Mouse (Mus musculus): Measurements from ENCODE around the gene Fsd2.

The Fsd2 gene

DNA sequence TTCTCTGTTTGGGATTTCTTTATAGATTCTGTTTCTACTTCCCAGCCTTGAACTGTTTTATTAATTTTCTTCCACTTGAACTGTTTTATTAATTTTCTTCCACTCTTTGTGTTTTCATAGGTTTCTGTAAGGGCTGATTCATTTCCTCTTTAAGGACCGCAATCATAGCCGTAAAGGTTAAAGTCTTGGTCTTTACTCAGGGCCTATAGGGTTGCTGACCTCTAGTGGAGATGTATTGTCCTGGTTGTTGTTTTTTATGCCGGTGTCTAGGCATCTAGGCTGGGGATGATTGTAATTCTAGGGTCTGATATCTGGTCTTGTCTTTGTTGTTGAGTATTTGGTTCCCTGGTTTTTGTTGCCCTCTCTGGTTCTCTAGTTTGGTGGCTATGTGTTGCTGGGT is 16.8 kb upstream of the Fsd2 start:
- no peak for DNase-seq (ENCODE audit: low read depth, low spot score)
- peaks cover 23% of the 10 kb centered on the region for H3K36me3 ChIP-seq (ENCODE audit: control insufficient read depth, insufficient read depth, low read length, poor library complexity, severe bottlenecking)
- H3K27me3 ChIP-seq (ENCODE audit: control insufficient read depth, insufficient read depth, low read length, poor library complexity, severe bottlenecking): no peaks in the 10 kb centered on the region

DNA sequence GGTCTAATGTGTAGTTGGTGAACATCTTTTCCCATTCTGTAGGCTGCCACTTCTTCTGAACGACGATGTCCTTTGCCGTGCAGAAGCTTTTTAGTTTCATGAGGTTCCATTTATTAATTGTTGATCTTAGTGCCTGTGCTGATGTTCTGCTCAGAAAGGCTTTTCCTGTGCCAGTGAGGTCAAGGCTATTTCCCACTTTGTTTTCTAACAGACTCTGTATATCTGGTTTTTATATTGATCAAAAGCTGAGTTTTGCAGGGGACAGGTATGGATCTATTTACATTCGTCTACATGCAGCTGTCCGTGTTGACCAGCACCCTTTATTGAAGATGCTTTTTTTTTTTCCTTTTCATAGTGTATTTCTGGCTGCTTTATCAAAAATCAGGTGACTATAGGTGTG is 12.6 kb upstream of the Fsd2 start:
- H3K36me3 ChIP-seq (ENCODE audit: control insufficient read depth, insufficient read depth, low read length, poor library complexity, severe bottlenecking): peaks cover 3% of the 10 kb centered on the region; the same call in 1 of the 2 replicates
- H3K27me3 ChIP-seq (ENCODE audit: control insufficient read depth, insufficient read depth, low read length, poor library complexity, severe bottlenecking): no peaks in the 10 kb centered on the region
- DNase-seq (ENCODE audit: low read depth, low spot score): no peak

DNA sequence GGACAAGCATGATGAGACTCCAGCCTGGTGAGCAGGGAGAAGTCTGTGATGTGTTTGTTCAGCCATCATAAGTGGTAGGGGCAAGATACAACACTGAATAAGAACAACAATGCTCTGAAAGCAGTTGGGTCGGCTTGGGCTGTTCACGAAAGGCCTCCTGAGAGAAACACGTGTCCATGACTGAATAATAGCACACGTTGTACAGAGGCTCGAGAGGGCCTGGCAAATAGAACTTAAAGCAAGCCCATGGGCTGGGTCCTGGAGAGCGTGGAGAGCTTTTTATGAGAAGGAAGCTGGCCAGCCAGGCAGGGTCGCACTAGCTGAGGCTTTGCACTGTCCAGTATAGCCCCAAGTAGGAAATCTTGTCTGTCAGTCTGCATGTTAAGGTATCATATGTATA is 11.7 kb upstream of the Fsd2 start:
- Histone ChIP-seq H3K36me3 (ENCODE audit: control insufficient read depth, insufficient read depth, low read length, poor library complexity, severe bottlenecking) (peaks cover 3% of the 10 kb centered on the region; the same call in 1 of the 2 replicates), H3K27me3 (ENCODE audit: control insufficient read depth, insufficient read depth, low read length, poor library complexity, severe bottlenecking) (no peaks in the 10 kb centered on the region)
- DNase-seq (ENCODE audit: low read depth, low spot score): no peak

DNA sequence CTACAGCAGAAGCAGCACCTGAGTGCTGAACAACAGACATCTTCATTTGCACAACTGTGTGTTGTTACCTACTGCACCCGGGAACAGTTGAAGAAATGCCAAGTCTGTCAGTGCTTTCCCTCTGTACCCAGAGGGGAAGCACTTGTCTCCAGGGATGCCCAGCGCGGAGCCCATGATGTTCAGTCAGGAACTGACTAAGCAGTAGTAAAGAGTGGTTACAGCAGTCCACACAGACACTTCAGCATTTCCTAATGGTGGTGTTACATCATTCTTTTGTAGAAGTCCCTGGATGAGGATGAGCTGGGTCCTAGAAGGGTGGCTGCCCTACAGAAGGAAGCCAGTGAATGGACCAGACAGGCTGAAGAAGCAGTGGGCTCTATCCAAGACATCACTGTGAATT is 11.1 kb upstream of the Fsd2 start:
- Histone ChIP-seq H3K36me3 (ENCODE audit: control insufficient read depth, insufficient read depth, low read length, poor library complexity, severe bottlenecking) (peaks cover 3% of the 10 kb centered on the region; the same call in 1 of the 2 replicates), H3K27me3 (ENCODE audit: control insufficient read depth, insufficient read depth, low read length, poor library complexity, severe bottlenecking) (no peaks in the 10 kb centered on the region)
- no peak for DNase-seq (ENCODE audit: low read depth, low spot score)

DNA sequence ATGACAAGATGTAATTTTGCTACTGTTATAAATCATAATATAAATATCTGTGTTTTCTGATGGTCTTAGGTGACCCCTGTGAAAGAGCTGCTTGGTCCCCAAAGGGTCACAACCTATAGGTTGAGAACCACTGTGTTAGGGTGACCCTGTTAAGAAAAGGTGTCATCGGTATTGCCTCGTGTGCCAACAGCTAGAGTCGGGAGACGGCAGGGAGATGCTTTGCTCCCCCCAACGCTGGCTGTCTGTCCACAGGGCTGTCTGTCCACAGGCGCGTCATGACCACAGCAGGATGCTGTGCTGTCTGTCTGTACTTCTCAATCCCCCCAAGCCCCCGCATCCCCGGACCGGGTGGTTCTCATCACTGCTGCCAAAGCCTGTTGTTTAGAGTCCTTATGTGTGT is 8.9 kb upstream of the Fsd2 start:
- Histone ChIP-seq H3K36me3 (ENCODE audit: control insufficient read depth, insufficient read depth, low read length, poor library complexity, severe bottlenecking) (peaks cover 3% of the 10 kb centered on the region; the same call in 1 of the 2 replicates), H3K27me3 (ENCODE audit: control insufficient read depth, insufficient read depth, low read length, poor library complexity, severe bottlenecking) (no peaks in the 10 kb centered on the region)
- DNase-seq (ENCODE audit: low read depth, low spot score): no peak

DNA sequence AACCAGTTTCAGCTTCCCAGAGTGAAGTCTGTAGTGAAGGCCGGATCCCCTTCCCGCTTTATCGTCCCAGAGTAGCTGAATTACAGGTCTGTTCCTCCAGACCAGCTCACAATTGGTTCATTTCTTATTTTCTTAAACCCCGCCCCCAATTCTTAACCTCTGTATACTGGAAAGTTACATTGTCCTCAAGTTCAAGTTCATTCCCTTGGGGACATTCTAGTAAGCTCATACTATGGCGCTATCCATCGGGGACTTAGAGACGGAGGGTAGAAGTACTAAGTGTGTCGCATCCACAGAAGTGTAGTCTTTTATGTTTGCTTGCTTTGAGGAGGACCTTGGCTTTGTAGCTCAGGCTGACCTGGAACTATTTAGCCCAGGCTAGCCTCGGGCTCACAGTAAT is 7.1 kb upstream of the Fsd2 start:
- Histone ChIP-seq H3K27me3 (ENCODE audit: control insufficient read depth, insufficient read depth, low read length, poor library complexity, severe bottlenecking) (no peaks in the 10 kb centered on the region), H3K36me3 (ENCODE audit: control insufficient read depth, insufficient read depth, low read length, poor library complexity, severe bottlenecking) (peaks cover 3% of the 10 kb centered on the region; the same call in 1 of the 2 replicates)
- DNase-seq (ENCODE audit: low read depth, low spot score): no peak

DNA sequence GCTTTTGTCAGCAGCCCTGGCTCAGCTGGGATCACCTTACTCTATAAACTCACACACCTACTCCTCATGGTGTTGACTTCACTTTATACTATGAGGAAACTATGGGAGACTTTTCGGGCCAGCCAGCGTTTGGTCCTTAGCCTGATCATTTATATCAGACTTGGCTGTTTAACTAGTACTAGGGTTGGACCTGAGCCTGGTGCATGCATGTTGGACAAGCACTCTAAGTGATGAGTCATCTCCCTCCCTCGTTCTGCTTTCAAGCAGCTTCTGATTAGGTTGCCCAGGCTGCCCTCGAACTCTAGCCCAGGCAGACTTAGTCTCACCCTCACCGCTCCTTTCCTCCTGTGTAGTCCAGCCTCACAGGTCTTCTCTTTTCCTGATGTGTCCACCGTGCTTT is 6.7 kb upstream of the Fsd2 start:
- no peak for DNase-seq (ENCODE audit: low read depth, low spot score)
- Histone ChIP-seq H3K27me3 (ENCODE audit: control insufficient read depth, insufficient read depth, low read length, poor library complexity, severe bottlenecking) (no peaks in the 10 kb centered on the region), H3K36me3 (ENCODE audit: control insufficient read depth, insufficient read depth, low read length, poor library complexity, severe bottlenecking) (peaks cover 3% of the 10 kb centered on the region; the same call in 1 of the 2 replicates)

DNA sequence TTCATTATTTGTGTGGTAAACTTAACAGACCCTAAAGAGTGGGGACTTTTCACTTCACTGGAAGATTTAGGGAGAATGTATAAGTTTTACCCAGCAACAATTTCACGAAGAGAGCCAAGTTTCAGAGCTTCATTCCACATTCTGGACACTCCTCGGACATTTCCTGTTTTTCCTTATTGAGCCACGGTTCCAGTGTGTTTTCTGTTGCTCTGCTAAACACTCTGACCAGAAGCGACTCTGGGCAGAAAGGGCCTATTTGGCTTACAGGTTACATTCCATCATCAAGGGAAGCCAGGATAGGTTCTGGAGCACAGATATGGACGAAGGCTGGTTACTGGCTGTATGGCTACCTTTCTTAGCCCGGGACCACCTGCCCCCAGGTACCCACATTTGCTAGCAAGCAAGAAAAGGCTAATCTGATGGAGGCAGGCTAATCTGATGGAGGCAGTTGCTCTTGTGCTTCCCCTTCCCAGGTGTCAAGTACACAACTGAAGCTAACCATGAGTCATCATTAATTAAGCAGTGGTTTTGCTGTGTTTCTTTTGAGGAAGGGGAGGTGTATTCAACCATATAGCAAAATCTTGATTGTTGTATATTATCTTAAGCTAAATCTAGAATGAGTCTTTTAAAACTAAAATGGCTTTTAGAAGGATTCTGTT is 6.0 kb upstream of the Fsd2 start:
- no peak for DNase-seq (ENCODE audit: low read depth, low spot score)
- Histone ChIP-seq H3K27me3 (ENCODE audit: control insufficient read depth, insufficient read depth, low read length, poor library complexity, severe bottlenecking) (no peaks in the 10 kb centered on the region), H3K36me3 (ENCODE audit: control insufficient read depth, insufficient read depth, low read length, poor library complexity, severe bottlenecking) (peaks cover 3% of the 10 kb centered on the region; the same call in 1 of the 2 replicates)

DNA sequence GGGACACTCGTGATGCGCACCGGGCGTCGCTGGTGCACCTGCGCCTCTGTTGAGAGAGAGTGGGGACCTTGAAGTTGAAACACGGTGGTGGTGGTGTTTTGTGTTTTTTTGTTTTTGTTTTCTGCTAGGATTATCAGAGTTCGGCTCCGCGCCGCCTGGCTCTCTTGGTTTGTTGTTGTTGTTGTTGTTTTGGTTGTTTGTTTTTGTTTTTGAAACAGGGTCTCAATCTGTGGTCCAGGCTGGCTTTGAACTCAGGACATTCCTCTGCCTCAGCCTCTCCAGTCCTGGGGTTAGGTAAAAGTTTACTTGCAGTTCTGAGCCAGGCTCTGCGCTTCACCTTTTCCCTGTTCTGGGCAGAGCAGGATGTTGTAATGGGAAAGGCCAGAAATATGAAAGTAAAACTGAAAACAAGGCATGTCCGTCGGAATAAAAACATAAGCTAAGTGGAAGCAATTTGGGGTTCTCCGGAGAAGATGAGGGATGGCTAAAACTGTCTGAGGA is 5.2 kb upstream of the Fsd2 start:
- no peaks in the 10 kb centered on the region for H3K27me3 ChIP-seq (ENCODE audit: control insufficient read depth, insufficient read depth, low read length, poor library complexity, severe bottlenecking)
- DNase-seq (ENCODE audit: low read depth, low spot score): no peak
- peaks cover 3% of the 10 kb centered on the region; the same call in 1 of the 2 replicates for H3K36me3 ChIP-seq (ENCODE audit: control insufficient read depth, insufficient read depth, low read length, poor library complexity, severe bottlenecking)

DNA sequence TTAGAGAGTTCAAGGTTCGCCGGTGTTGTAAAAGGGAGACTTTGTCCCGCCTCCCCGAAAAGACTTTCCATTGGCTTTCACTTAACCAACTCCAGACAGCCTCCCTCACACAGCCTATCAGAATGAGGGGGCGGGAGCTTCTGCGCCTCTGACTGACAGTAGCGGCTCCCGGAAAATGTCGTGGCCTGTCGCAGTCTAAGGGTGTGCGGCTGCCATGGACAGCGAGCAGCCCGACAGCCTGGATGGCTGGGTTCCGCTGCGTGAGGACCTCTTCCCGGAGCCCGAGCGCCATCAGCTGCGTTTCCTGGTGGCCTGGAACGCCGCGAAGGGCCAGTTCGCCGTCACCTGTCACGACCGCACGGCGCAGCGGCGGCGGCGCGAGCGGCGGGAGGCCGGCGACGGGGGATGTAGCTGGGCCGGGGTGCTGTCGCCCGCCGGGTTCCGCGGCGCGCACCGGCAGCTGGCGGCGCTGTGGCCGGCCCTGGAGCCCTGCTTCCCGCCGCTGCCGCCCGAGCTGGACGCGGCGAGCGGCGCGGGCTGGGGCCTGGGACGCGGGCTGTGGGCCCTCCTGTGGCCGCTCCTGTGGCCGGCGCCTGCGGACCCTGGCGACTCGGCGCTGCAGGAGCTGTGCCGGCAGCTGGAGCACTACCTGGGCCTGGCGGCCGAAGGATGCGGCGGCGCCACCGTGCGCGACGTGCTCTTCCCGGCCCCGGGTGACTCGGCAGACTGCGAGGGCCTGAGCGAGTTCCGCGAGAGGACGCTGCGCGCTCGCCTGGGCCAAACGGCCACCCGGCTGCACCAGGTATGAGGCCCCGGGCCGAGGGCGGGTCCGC is 4.6 kb upstream of the Fsd2 start, which contains the start of gene Whamm:
Whamm (plus strand) TSS at position 159 of the 833 bp plus-strand sequence.
- peaks cover 3% of the 10 kb centered on the region; the same call in 1 of the 2 replicates for H3K36me3 ChIP-seq (ENCODE audit: control insufficient read depth, insufficient read depth, low read length, poor library complexity, severe bottlenecking)
- peak; percentile 94 for DNase-seq (ENCODE audit: low read depth, low spot score)
- no peaks in the 10 kb centered on the region for H3K27me3 ChIP-seq (ENCODE audit: control insufficient read depth, insufficient read depth, low read length, poor library complexity, severe bottlenecking)

DNA sequence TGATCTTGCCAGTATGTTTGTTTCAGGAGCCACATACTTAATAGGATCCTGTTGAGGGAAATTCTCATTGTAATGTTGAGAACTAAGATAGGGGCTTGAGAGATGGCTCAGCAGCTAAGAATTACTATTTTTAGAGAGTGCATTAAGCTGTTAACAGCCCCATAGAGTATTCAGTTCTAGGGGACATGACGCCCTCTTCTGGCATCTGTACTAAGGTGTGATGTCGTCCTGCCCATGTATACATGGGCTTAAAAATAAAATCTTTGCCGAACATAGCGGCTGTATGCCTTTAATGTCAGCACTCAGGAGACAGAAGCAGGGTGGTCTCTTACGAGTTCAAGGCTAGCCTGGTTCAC is 4.0 kb upstream of the Fsd2 start:
- no peaks in the 10 kb centered on the region for H3K36me3 ChIP-seq (ENCODE audit: control insufficient read depth, insufficient read depth, low read length, poor library complexity, severe bottlenecking)
- no peak for DNase-seq (ENCODE audit: low read depth, low spot score)
- no peaks in the 10 kb centered on the region for H3K27me3 ChIP-seq (ENCODE audit: control insufficient read depth, insufficient read depth, low read length, poor library complexity, severe bottlenecking)

DNA sequence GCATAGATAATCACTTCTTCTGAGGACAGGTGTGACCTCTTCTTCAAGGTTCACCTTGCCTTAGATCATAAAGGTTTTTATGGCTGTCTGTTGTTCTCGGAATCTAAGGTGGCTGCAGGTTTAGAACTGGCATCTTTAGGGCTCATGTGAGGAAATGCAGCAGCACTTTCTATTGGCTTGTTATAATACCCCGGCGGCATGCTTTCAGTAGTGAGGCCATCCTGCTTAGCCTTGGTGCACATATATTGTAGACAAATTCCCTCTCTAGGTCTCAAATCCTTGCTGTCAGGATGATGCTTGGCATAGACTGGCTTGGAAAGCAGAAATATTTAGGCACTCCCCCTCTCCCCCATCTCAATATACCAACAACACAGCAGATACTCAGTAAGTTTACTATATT is 3.5 kb upstream of the Fsd2 start:
- no peaks in the 10 kb centered on the region for H3K36me3 ChIP-seq (ENCODE audit: control insufficient read depth, insufficient read depth, low read length, poor library complexity, severe bottlenecking)
- DNase-seq (ENCODE audit: low read depth, low spot score): no peak
- H3K27me3 ChIP-seq (ENCODE audit: control insufficient read depth, insufficient read depth, low read length, poor library complexity, severe bottlenecking): no peaks in the 10 kb centered on the region

DNA sequence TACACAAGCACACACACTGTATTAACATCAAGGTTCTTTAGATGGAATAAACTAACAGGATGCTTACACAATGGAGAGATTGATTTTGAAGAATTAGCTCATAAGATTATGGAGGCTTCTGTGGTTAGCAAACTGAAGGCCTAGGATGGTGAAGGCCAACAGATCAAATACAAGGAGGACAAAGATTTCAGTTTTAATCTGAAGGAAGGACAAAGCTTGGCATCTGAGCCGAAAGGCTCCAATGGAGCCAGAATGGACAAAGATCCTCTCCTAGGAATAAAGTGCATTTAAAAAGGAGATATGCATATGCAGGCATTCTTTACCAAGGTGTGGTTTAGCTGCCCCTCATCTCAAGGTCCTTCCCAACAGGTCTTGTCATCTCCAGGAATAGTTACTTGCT is 3.1 kb upstream of the Fsd2 start:
- Histone ChIP-seq H3K27me3 (ENCODE audit: control insufficient read depth, insufficient read depth, low read length, poor library complexity, severe bottlenecking) (no peaks in the 10 kb centered on the region), H3K36me3 (ENCODE audit: control insufficient read depth, insufficient read depth, low read length, poor library complexity, severe bottlenecking) (no peaks in the 10 kb centered on the region)
- no peak for DNase-seq (ENCODE audit: low read depth, low spot score)

DNA sequence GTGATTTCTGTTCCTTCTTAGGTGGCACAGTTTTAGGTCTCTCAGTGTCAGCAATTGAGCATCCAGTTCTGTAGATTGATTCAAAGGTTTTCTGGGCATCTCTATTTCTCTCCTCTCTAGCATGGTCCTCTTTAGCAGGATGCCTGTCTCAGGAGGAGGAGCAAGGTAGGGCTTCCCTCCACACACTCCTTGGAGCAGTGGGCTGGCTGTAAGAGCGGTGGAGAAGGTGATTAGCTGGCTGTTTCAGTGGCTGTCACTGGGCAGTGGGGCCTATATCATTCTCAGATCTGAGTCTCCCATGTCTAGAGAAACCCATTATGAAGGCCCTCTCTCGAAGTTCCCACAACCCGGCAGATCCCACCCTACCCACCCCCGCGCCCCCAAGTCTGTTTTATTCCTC is 652 bp upstream of the Fsd2 start:
- DNase-seq (ENCODE audit: low read depth, low spot score): no peak
- H3K27me3 ChIP-seq (ENCODE audit: control insufficient read depth, insufficient read depth, low read length, poor library complexity, severe bottlenecking): no peaks in the 10 kb centered on the region
- no peaks in the 10 kb centered on the region for H3K36me3 ChIP-seq (ENCODE audit: control insufficient read depth, insufficient read depth, low read length, poor library complexity, severe bottlenecking)

DNA sequence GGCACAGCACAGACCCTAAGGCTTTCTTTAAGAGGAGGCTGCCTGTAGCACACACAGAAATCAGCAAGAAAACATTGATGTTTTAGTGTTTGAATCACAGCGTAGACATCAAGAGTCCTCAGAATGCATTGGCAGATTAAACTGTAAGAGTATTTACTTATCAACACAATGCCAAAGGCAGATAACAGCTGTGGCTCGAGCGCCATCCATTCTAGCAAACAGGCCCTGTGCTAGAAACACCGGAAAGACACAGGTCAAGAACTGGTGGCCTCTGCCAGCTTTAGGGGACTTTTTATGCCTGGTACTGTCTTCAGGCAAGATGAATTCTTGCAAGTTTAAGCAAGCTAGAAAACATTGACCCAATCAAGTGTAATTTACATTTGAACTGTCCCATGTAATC is 412 bp downstream of the Fsd2 start:
- H3K27me3 ChIP-seq (ENCODE audit: control insufficient read depth, insufficient read depth, low read length, poor library complexity, severe bottlenecking): no peaks in the 10 kb centered on the region
- no peaks in the 10 kb centered on the region for H3K36me3 ChIP-seq (ENCODE audit: control insufficient read depth, insufficient read depth, low read length, poor library complexity, severe bottlenecking)
- DNase-seq (ENCODE audit: low read depth, low spot score): no peak

Data from splenic B cell, adult 2 months (primary cell).